Mouse (Mus musculus) liver, embryonic 16.5 days (tissue): ENCODE measurements around the gene Cyp26b1. TPM values are rescaled to one million over a fixed set of nuclear protein-coding genes. Genes with fewer than 3 reads are reported as not detected.
"Not testable (repeated sequence)": the region's sequence is repeated elsewhere in the genome, so short reads cannot be mapped to it uniquely, and the experiment has no call there.

Source experiments
- ATAC-seq: fragments of 200-750 bp; cut with Nextera tagmentation; 2 replicates; pipeline ENCODE4 v1.8.0; 2017; ENCODE audit warnings: low read depth, mild to moderate bottlenecking, moderate number of reproducible peaks, moderate library complexity
- H3K27ac ChIP-seq: fragments of 300-500 bp; sonication (generic); 2 replicates; pipeline ENCODE4 v1.5.1; 2014; ENCODE audit warnings: mild to moderate bottlenecking, low read length
- H3K27me3 ChIP-seq: fragments of 300-500 bp; sonication (generic); 2 replicates; pipeline ENCODE4 v1.6.1; 2014; ENCODE audit warnings: low read depth, low read length, mixed read lengths; ENCODE audit not compliant: control insufficient read depth, insufficient read depth
- H3K36me3 ChIP-seq: fragments of 300-500 bp; sonication (generic); 2 replicates; pipeline ENCODE4 v1.6.1; 2014; ENCODE audit warnings: mild to moderate bottlenecking; ENCODE audit not compliant: control insufficient read depth, insufficient read depth
- H3K4me1 ChIP-seq: fragments of 300-500 bp; sonication (generic); 2 replicates; pipeline ENCODE4 v1.6.1; 2014; ENCODE audit warnings: low read depth, low read length, mixed read lengths; ENCODE audit not compliant: control insufficient read depth
- H3K4me2 ChIP-seq: fragments of 300-500 bp; sonication (generic); 2 replicates; pipeline ENCODE4 v1.6.1; 2014; ENCODE audit warnings: low read depth, low read length, mixed read lengths
- H3K4me3 ChIP-seq: fragments of 300-500 bp; sonication (generic); 2 replicates; pipeline ENCODE4 v1.5.1; 2014; ENCODE audit warnings: low read depth, mild to moderate bottlenecking, low read length
- H3K9ac ChIP-seq: fragments of 300-500 bp; sonication (generic); 2 replicates; pipeline ENCODE4 v1.6.1; 2014; ENCODE audit warnings: low read depth, low read length
- H3K9me3 ChIP-seq: fragments of 300-500 bp; sonication (generic); replicated peaks from 2 replicates; pipeline ENCODE4 v1.6.1; 2016; ENCODE audit warnings: low read length; ENCODE audit not compliant: control insufficient read depth
- WGBS: fragments of 180-500 bp; shearing (Covaris S2); extraction: QIAGEN DNeasy Blood & Tissue Kit; methylation state at CpG from one replicate; pipeline ENCODE4 v1.1.7; 2014; ENCODE audit not compliant: insufficient replicate concordance; 5-methylcytosine and 5-hydroxymethylcytosine counted together
- polyA plus RNA-seq: library from polyadenylated mRNA; unstranded; fragments of >200 nt; fragmentation: Nextera tagmentation; extraction: Ambion mirVana; gene quantifications from 2 replicates; pipeline ENCODE4 v1.2.1, GENCODE M21; 2015

Cyp26b1 gene
- polyA plus RNA-seq, 1 experiment from 2014 or later = 0.17 TPM

DNA sequence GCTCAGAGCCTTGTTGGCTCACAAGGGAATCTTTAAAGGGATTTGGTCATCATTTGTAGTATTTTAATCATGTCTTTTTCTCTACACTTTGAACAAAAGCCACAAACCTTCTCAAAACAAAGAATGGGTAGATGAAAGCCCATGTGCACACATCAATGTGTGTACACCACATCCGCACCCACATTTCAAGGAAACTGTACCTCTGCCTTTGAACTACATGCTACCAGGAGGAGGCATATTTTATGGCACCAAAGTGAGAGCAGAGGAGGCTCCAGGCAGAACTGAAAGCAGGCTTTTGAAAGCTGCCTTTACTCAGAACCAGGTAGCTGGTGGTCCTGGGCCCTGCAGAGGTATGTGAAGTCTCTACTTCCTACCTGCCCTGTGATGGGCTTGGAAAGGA is 23.3 kb upstream of the Cyp26b1 start:
- WGBS = 66% methylated on average over 1 of the region's 1 CpGs
- Histone ChIP-seq H3K27me3 (no peaks in the 10 kb centered on the region), H3K4me3 (no peak overlapping the region), H3K4me2 (no peak overlapping the region), H3K9ac (no peak overlapping the region), H3K36me3 (no peaks in the 10 kb centered on the region), H3K9me3 (no peaks in the 10 kb centered on the region), H3K4me1 (no peaks in the 10 kb centered on the region), H3K27ac (no peak overlapping the region)
- no peak for ATAC-seq

GRCm38 (mm10) chr6:84616586-84616985 is 22.9 kb upstream of the Cyp26b1 start:
- Histone ChIP-seq H3K4me3 (no peak overlapping the region), H3K4me2 (no peak overlapping the region), H3K9ac (no peak overlapping the region), H3K4me1 (no peaks in the 10 kb centered on the region), H3K27ac (no peak overlapping the region), H3K27me3 (no peaks in the 10 kb centered on the region), H3K36me3 (no peaks in the 10 kb centered on the region), H3K9me3 (no peaks in the 10 kb centered on the region)
- ATAC-seq = no peak
- WGBS = 49% methylated on average over 1 of the region's 1 CpGs

DNA sequence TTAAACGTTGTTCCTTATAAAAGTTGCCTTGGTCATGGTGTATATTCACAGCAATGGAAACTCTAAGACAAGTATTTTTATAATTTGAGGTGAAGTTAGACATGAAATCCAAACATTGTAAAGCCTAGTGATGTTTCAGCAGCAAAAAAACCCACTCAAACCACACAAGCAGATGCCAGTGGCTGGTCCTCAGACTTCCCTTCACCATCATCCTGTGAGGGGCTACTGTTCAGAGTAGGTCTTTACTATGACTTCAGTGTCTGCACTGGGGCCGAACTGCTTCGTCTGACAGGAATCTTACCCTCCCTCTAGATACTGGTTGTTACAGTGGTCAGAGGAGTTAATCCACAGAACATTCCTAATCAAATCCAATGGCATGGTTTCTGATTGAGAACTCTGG is 19.9 kb upstream of the Cyp26b1 start:
- Histone ChIP-seq H3K27me3 (no peaks in the 10 kb centered on the region), H3K4me2 (no peak overlapping the region), H3K36me3 (no peaks in the 10 kb centered on the region), H3K9ac (no peak overlapping the region), H3K4me1 (no peaks in the 10 kb centered on the region), H3K27ac (no peak overlapping the region), H3K9me3 (no peaks in the 10 kb centered on the region), H3K4me3 (no peak overlapping the region)
- ATAC-seq = no peak
- WGBS = 77% methylated on average over 3 of the region's 3 CpGs

GRCm38 (mm10) chr6:84601136-84601889 is 7.6 kb upstream of the Cyp26b1 start:
- ATAC-seq = no peak

DNA sequence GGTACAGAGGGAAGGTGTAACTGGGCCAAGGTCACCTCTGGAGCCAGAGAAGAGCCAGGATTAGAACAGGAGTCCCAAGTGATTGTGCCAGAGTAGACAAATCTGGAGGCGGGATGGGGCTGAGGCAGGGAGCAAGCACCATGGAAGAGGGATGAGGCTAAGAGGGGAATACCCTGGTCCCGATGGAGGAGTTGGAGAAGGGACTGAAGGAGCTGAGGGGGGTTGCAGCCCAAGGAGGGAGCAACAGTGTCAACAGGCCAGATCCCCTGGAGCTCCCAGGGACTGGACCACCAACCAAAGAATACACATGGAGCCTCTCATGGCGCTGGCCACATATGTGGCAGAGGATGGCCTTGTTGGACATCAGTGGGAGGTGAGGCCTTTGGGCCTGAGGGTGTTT is 5.6 kb upstream of the Cyp26b1 start:
- H3K9ac ChIP-seq, H3K27me3 ChIP-seq, H3K36me3 ChIP-seq, H3K4me1 ChIP-seq, H3K9me3 ChIP-seq, H3K27ac ChIP-seq, ATAC-seq, H3K4me3 ChIP-seq, H3K4me2 ChIP-seq: not testable (repeated sequence)
- WGBS = 50% methylated on average over 3 of the region's 3 CpGs

More at GRCm38 (mm10) chr6:84601136-84601889, 7.6 kb upstream of the Cyp26b1 start:
- Histone ChIP-seq H3K4me3 (no peak overlapping the region), H3K4me2 (no peak overlapping the region), H3K9me3 (no peaks in the 10 kb centered on the region), H3K27ac (no peak overlapping the region), H3K9ac (no peak overlapping the region), H3K4me1 (no peaks in the 10 kb centered on the region), H3K36me3 (no peaks in the 10 kb centered on the region), H3K27me3 (no peaks in the 10 kb centered on the region)
- 33% methylated on average over 1 of the region's 1 CpGs for WGBS

GRCm38 (mm10) chr6:84598725-84599124 is 5.0 kb upstream of the Cyp26b1 start:
- Histone ChIP-seq H3K9me3 (no peaks in the 10 kb centered on the region), H3K36me3 (no peaks in the 10 kb centered on the region), H3K27ac (no peak overlapping the region), H3K4me2 (no peak overlapping the region), H3K9ac (no peak overlapping the region), H3K4me1 (no peaks in the 10 kb centered on the region), H3K27me3 (no peaks in the 10 kb centered on the region; the same call in 1 of the 2 replicates), H3K4me3 (no peak overlapping the region)
- ATAC-seq = no peak
- 57% methylated on average over 3 of the region's 3 CpGs for WGBS

DNA sequence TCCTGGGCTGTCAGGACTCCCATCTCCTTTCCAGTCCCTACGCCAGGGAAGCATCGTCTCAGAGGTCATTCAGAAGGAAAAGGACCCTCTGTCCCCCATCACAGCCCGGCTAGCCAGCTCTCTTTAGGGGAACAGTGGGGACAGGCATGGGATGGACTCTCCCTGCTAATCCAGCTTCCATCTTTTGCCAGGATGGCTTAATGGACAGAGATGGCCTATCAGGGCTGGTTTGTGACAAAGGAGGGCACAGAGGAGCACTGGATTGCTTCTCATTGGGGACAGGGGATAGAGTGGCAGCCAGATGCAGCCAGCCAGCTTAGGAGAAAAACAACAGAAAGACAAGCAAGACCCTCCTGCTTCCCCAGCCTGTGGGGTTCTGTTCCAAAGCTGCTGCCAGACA is 918 bp upstream of the Cyp26b1 start:
- Histone ChIP-seq H3K9me3 (no peaks in the 10 kb centered on the region), H3K9ac (no peak overlapping the region), H3K27ac (no peak overlapping the region), H3K27me3 (peaks cover 8% of the 10 kb centered on the region), H3K4me1 (no peaks in the 10 kb centered on the region), H3K36me3 (no peaks in the 10 kb centered on the region), H3K4me3 (no peak overlapping the region), H3K4me2 (no peak overlapping the region)
- WGBS = 59% methylated on average over 3 of the region's 3 CpGs
- ATAC-seq = no peak

- Histone ChIP-seq H3K36me3 (no peaks in the 10 kb centered on the region), H3K4me2 (no peak overlapping the region), H3K4me3 (no peak overlapping the region), H3K9ac (no peak overlapping the region), H3K27me3 (peaks cover 43% of the 10 kb centered on the region), H3K4me1 (peaks cover 3% of the 10 kb centered on the region), H3K27ac (no peak overlapping the region), H3K9me3 (no peaks in the 10 kb centered on the region)
- WGBS = 44% methylated on average over 6 of the region's 6 CpGs
- ATAC-seq = no peak
Measured at GRCm38 (mm10) chr6:84590961-84591745, 2.6 kb downstream of the Cyp26b1 start.
